Mouse (Mus musculus): ENCODE measurements around the gene Gm20388.

DNA sequence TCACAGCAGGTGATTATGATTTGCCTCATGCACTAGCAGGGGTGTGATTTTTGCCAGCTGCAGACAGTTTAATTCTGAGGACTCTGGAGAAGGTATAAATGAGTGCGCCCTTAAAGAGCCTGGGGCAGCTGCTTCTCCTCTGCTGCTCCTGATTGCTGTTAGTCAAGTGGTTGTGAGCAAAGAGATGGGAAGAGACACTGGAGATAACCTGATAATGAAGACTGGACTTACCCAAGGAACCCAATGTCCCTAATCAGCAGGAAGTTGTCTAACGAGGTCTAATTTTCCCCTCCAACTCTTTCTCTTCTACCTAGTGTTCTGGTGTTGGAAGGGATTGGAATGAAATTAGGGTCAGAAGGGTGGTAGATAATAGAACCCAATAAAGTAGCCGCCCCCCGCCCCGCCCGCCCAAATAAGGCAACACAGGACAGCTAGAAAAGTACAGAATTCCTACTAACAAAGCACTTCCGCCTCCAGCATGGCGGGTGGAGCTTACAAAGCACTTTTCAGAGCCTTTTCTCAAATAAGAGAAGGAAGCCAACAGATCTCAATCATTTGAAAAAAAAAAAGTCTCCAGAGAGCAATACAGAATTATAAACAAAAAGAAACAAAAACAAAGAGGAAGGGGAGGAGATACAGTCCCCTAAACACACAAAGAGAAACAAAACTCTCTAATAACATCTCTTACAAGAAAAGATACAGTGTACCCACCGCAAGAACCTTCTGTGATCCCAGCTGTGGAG is 3944.3 kb downstream of the Gm20388 start:
- TF ChIP-seq CTCF (IDR thresholded peaks at IDR 0.05; ENCODE audit: low read depth): no peak
- no peak for TF ChIP-seq EP300 (IDR thresholded peaks at IDR 0.05; ENCODE audit: low read depth)
